Mouse (Mus musculus): ENCODE results near the gene Micu1. TPM values are rescaled to one million over a fixed set of nuclear protein-coding genes. Genes with fewer than 3 reads are reported as not detected.

The Micu1 gene
- polyA plus RNA-seq, 1 experiment, result 174 TPM

DNA sequence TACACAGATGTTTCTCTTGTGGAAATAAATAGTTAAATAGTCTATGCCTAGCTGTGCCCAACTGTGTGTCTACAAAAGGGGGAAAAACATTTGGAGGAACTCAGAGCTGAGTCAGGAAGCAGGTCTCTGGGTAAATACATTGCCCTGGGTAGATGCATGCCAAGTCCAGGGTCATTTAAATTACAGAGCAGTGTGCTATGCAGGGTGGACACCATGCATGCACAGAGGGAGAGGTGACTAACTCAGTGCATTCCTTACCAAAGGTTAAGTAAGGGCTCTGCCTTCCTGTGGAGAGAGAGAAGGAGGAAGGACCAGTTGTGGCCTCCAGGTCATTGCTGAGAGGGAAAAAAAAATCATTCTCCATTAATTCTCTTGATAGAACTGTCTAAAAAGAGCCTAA, 22.4 kb downstream of the Micu1 start:
- Histone ChIP-seq H3K27me3 (ENCODE audit: control insufficient read depth, insufficient read depth, low read length) (no peaks in the 10 kb centered on the region), H3K27ac (ENCODE audit: insufficient read depth, low read length) (no peak overlapping the region), H3K4me1 (ENCODE audit: control insufficient read depth, insufficient read depth, low read length) (peaks cover 19% of the 10 kb centered on the region), H3K4me3 (replicated peaks; ENCODE audit: insufficient read depth, low read depth, low read length) (no peak overlapping the region)
- DNase-seq, result no peak
- TF ChIP-seq CTCF (IDR thresholded peaks at IDR 0.05; ENCODE audit: borderline replicate concordance, insufficient read depth, low read depth, low read length), result no peak
- no peak for TF ChIP-seq POLR2A (IDR thresholded peaks at IDR 0.05; ENCODE audit: borderline replicate concordance, insufficient read depth, low read length)

DNA sequence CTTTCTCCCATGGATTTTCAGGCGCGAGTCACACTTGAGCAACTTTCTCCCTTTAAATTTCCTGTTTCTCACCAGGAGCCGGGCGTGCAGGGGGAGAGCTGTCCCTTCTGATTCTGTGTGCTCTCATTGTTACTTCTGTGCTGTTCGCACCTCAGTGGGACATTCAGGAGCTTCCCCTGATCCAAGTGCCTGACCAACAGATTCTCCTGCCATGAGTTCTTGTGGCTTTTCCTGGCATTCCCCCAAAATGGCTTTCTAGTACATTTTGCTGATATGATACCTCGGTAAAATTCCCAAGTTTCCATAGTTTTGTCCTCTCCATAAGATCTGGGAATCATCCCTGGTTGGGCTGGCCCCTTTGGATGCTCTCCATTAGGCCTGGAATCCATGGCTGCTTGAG, 25.0 kb downstream of the Micu1 start:
- no peak overlapping the region for H3K27ac ChIP-seq (ENCODE audit: insufficient read depth, low read length)
- peak; percentile 27 to 64 for DNase-seq
- H3K27me3 ChIP-seq (ENCODE audit: control insufficient read depth, insufficient read depth, low read length), result no peaks in the 10 kb centered on the region
- 20% methylated on average over 6 of the region's 6 CpGs for WGBS
- peaks cover 12% of the 10 kb centered on the region for H3K4me1 ChIP-seq (ENCODE audit: control insufficient read depth, insufficient read depth, low read length)
- no peak overlapping the region for H3K4me3 ChIP-seq (replicated peaks; ENCODE audit: insufficient read depth, low read depth, low read length)
- TF ChIP-seq POLR2A (IDR thresholded peaks at IDR 0.05; ENCODE audit: borderline replicate concordance, insufficient read depth, low read length) (no peak), CTCF (IDR thresholded peaks at IDR 0.05; ENCODE audit: borderline replicate concordance, insufficient read depth, low read depth, low read length) (no peak)

- 57% methylated on average over 9 of the region's 9 CpGs for WGBS
Observed at GRCm38 (mm10) chr10:59729261-59729660, 27.0 kb downstream of the Micu1 start.

GRCm38 (mm10) chr10:59729842-59730241, 27.6 kb downstream of the Micu1 start:
- DNase-seq, result peak in 1 of 2 experiments; percentile 59
- H3K27ac ChIP-seq (ENCODE audit: insufficient read depth, low read length), result no peak overlapping the region
- H3K4me1 ChIP-seq (ENCODE audit: control insufficient read depth, insufficient read depth, low read length), result peaks cover 12% of the 10 kb centered on the region
- TF ChIP-seq CTCF (IDR thresholded peaks at IDR 0.05; ENCODE audit: borderline replicate concordance, insufficient read depth, low read depth, low read length) (no peak), POLR2A (IDR thresholded peaks at IDR 0.05; ENCODE audit: borderline replicate concordance, insufficient read depth, low read length) (no peak)
- no peaks in the 10 kb centered on the region for H3K27me3 ChIP-seq (ENCODE audit: control insufficient read depth, insufficient read depth, low read length)
- WGBS, result 50% methylated on average over 4 of the region's 4 CpGs
- H3K4me3 ChIP-seq (replicated peaks; ENCODE audit: insufficient read depth, low read depth, low read length), result no peak overlapping the region

More at GRCm38 (mm10) chr10:59729261-59729660, 27.0 kb downstream of the Micu1 start:
- no peaks in the 10 kb centered on the region for H3K27me3 ChIP-seq (ENCODE audit: control insufficient read depth, insufficient read depth, low read length)
- H3K27ac ChIP-seq (ENCODE audit: insufficient read depth, low read length), result no peak overlapping the region
- DNase-seq, result peak in 1 of 2 experiments; percentile 15
- H3K4me1 ChIP-seq (ENCODE audit: control insufficient read depth, insufficient read depth, low read length), result peaks cover 12% of the 10 kb centered on the region
- TF ChIP-seq POLR2A (IDR thresholded peaks at IDR 0.05; ENCODE audit: borderline replicate concordance, insufficient read depth, low read length) (no peak), CTCF (IDR thresholded peaks at IDR 0.05; ENCODE audit: borderline replicate concordance, insufficient read depth, low read depth, low read length) (no peak)
- no peak overlapping the region for H3K4me3 ChIP-seq (replicated peaks; ENCODE audit: insufficient read depth, low read depth, low read length)

- no peak for DNase-seq
- 50% methylated on average over 11 of the region's 11 CpGs for WGBS
- no peak overlapping the region for H3K4me3 ChIP-seq (replicated peaks; ENCODE audit: insufficient read depth, low read depth, low read length)
- no peaks in the 10 kb centered on the region for H3K27me3 ChIP-seq (ENCODE audit: control insufficient read depth, insufficient read depth, low read length)
- no peak overlapping the region for H3K27ac ChIP-seq (ENCODE audit: insufficient read depth, low read length)
- no peaks in the 10 kb centered on the region for H3K4me1 ChIP-seq (ENCODE audit: control insufficient read depth, insufficient read depth, low read length)
- no peak for TF ChIP-seq CTCF (IDR thresholded peaks at IDR 0.05; ENCODE audit: borderline replicate concordance, insufficient read depth, low read depth, low read length)
- TF ChIP-seq POLR2A (IDR thresholded peaks at IDR 0.05; ENCODE audit: borderline replicate concordance, insufficient read depth, low read length), result no peak
Observed at GRCm38 (mm10) chr10:59736027-59736598, 33.8 kb downstream of the Micu1 start.

DNA sequence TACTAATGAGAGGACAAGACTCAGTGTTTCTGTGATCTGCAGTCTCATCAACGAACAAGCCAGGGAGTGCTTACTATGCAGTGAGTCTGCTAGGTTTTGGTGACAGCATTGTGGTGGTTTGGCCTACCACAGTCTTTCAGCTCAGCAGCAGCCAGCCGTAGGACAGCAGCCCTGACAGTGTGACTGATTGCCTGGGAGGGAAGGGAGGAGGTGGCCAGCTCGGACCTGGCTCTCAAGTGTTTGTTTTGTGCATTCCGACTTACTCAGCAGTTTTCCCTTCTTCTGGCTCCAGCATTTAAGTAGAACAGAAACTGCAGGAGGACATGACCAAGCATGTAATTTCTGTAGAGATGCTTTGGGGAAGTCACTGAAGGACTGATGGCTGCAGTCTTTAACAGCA, 39.2 kb downstream of the Micu1 start:
- H3K27me3 ChIP-seq (ENCODE audit: control insufficient read depth, insufficient read depth, low read length), result no peaks in the 10 kb centered on the region
- no peak for DNase-seq
- H3K4me3 ChIP-seq (replicated peaks; ENCODE audit: insufficient read depth, low read depth, low read length), result no peak overlapping the region
- no peak overlapping the region for H3K27ac ChIP-seq (ENCODE audit: insufficient read depth, low read length)
- no peak for TF ChIP-seq POLR2A (IDR thresholded peaks at IDR 0.05; ENCODE audit: borderline replicate concordance, insufficient read depth, low read length)
- no peak for TF ChIP-seq CTCF (IDR thresholded peaks at IDR 0.05; ENCODE audit: borderline replicate concordance, insufficient read depth, low read depth, low read length)
- WGBS, result 44% methylated on average over 4 of the region's 4 CpGs
- no peaks in the 10 kb centered on the region for H3K4me1 ChIP-seq (ENCODE audit: control insufficient read depth, insufficient read depth, low read length)

DNA sequence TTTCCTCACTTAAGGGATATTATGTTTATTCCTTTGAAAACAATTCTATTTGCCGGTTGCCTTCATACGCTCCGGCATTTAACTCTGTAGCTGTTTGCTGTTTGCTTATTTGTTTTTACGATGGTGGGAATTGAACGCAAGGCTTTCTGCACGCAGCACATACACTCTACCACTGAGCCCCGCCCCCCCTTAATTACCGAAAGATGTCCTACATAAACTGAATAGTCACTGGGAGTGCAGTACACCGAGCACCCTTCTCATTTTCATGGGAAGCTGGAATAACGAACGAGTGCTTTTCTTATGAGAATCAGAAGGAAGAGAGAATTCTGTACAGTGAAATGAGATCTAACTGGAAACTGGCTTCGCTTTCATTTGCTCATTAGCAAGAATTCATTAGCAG, 41.1 kb downstream of the Micu1 start:
- Histone ChIP-seq H3K27me3 (ENCODE audit: control insufficient read depth, insufficient read depth, low read length) (no peaks in the 10 kb centered on the region), H3K4me1 (ENCODE audit: control insufficient read depth, insufficient read depth, low read length) (no peaks in the 10 kb centered on the region), H3K27ac (ENCODE audit: insufficient read depth, low read length) (no peak overlapping the region), H3K4me3 (replicated peaks; ENCODE audit: insufficient read depth, low read depth, low read length) (no peak overlapping the region)
- 93% methylated on average over 12 of the region's 12 CpGs for WGBS
- no peak for TF ChIP-seq POLR2A (IDR thresholded peaks at IDR 0.05; ENCODE audit: borderline replicate concordance, insufficient read depth, low read length)
- TF ChIP-seq CTCF (IDR thresholded peaks at IDR 0.05; ENCODE audit: borderline replicate concordance, insufficient read depth, low read depth, low read length), result no peak
- no peak for DNase-seq

DNA sequence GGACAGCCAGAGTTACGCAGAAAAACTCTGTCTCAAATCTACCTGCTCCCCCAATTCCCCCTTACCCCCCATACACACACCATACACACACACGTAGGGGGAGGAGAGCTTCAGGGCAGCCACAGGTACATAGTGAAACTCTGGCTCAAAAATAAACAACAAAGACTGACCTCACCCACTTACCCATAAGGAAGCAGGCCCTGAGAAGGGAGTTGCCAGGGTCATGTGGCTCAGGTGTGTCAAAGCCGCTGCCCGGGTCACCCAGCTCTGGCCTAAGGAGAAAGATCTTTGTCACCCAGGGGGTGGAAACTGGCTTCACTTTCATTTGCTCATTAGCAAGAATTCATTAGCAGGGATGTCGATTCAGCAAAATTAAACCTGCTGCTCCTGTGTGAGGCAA, 41.7 kb downstream of the Micu1 start:
- H3K4me3 ChIP-seq (replicated peaks; ENCODE audit: insufficient read depth, low read depth, low read length), result no peak overlapping the region
- H3K27me3 ChIP-seq (ENCODE audit: control insufficient read depth, insufficient read depth, low read length), result no peaks in the 10 kb centered on the region
- WGBS, result 93% methylated on average over 5 of the region's 5 CpGs
- DNase-seq, result no peak
- no peak overlapping the region for H3K27ac ChIP-seq (ENCODE audit: insufficient read depth, low read length)
- no peaks in the 10 kb centered on the region for H3K4me1 ChIP-seq (ENCODE audit: control insufficient read depth, insufficient read depth, low read length)
- TF ChIP-seq CTCF (IDR thresholded peaks at IDR 0.05; ENCODE audit: borderline replicate concordance, insufficient read depth, low read depth, low read length), result no peak
- no peak for TF ChIP-seq POLR2A (IDR thresholded peaks at IDR 0.05; ENCODE audit: borderline replicate concordance, insufficient read depth, low read length)

All from cerebellum, adult 2 months (tissue).